Mouse (Mus musculus): ENCODE data around the gene Gm10188. TPM values are rescaled to one million over a fixed set of nuclear protein-coding genes. Genes with fewer than 3 reads are reported as not detected.
A peak's percentile ranks its signal among the peaks of the same experiment; 100 is the strongest.

Gene Gm10188
- total and polyA plus RNA-seq, 2 experiments from 2014 or later: 0.22 TPM; not detected in 1

DNA sequence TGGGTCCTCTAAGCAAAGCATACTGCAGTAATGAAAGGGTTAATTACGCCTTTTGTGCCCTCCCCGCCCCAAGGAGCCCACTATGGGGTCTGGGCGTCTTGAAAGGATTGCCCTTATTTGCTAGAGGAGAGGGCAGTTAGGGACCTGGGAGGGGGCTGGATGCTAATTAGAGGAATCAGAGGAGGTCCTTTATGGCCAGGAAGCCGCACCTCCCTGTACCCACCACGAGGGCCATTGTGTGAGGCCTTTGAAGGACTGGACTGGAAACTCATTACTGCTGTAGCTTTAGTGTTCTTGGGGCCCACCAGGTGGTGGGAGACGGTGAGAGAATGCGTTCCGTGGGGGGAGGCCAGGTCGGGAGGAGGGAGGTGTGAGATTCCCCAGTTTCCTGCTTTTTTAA, 31.9 kb downstream of the Gm10188 start:
- 4% methylated on average over 9 of the region's 9 CpGs for WGBS
- Histone ChIP-seq H3K27me3 (ENCODE audit: insufficient read depth, low read length) (no peaks in the 10 kb centered on the region), H3K4me2 (ENCODE audit: low read depth, low read length, poor library complexity, severe bottlenecking) (no peak overlapping the region), H3K9ac (replicated peaks; ENCODE audit: low read length, poor library complexity, severe bottlenecking) (0 out of 2 replicates have a peak overlapping the region, but pooled peaks have one; percentile 29), H3K36me3 (ENCODE audit: insufficient read depth, low read length) (no peaks in the 10 kb centered on the region), H3K9me3 (ENCODE audit: low read length) (no peaks in the 10 kb centered on the region), H3K4me1 (ENCODE audit: insufficient read depth, low read length) (peaks cover 47% of the 10 kb centered on the region), H3K27ac (ENCODE audit: low read depth, low read length) (0 out of 2 replicates have a peak overlapping the region, but pooled peaks have one; percentile 32), H3K4me3 (ENCODE audit: low read depth, low read length) (no peak overlapping the region)
- peak; percentile 26 for TF ChIP-seq CTCF (IDR thresholded peaks at IDR 0.05)
- no peak for DNase-seq (ENCODE audit: low spot score)
- ATAC-seq (ENCODE audit: low FRiP score): no peak

GRCm38 (mm10) chr1:132196337-132196736, 33.2 kb downstream of the Gm10188 start:
- Histone ChIP-seq H3K27me3 (ENCODE audit: insufficient read depth, low read length) (no peaks in the 10 kb centered on the region), H3K4me2 (ENCODE audit: low read depth, low read length, poor library complexity, severe bottlenecking) (peak overlapping the region; percentile 1; the same call in 1 of the 2 replicates), H3K9me3 (ENCODE audit: low read length) (no peaks in the 10 kb centered on the region), H3K4me1 (ENCODE audit: insufficient read depth, low read length) (peaks cover 41% of the 10 kb centered on the region), H3K27ac (ENCODE audit: low read depth, low read length) (no peak overlapping the region), H3K9ac (replicated peaks; ENCODE audit: low read length, poor library complexity, severe bottlenecking) (peak overlapping the region; percentile 3; the same call in 1 of the 2 replicates), H3K4me3 (ENCODE audit: low read depth, low read length) (no peak overlapping the region), H3K36me3 (ENCODE audit: insufficient read depth, low read length) (no peaks in the 10 kb centered on the region)
- WGBS: 13% methylated on average over 7 of the region's 7 CpGs
- ATAC-seq (ENCODE audit: low FRiP score) (no peak), DNase-seq (ENCODE audit: low spot score) (no peak)
- TF ChIP-seq CTCF (IDR thresholded peaks at IDR 0.05): no peak

DNA sequence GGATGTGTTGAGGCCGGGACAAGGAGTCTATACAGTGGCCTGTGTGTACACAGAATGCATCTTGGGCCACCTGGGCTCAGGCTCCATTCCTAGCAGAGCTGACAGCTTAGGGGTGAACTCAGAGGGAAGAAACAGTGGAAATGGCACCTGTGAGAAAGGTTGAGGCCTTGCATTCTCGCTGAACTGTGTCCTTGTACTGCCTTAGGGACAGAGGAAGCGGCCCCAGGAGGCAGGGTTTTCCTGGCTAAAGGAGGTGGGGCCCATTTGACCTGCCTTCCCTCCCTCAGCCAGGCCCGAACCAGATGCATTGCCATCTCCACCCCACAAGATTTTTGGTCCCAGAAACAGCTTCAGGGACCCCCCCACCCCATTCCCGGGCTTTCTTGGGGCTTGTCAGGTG, 33.9 kb downstream of the Gm10188 start:
- no peak overlapping the region for H3K9ac ChIP-seq (replicated peaks; ENCODE audit: low read length, poor library complexity, severe bottlenecking)
- DNase-seq (ENCODE audit: low spot score) (no peak), ATAC-seq (ENCODE audit: low FRiP score) (no peak)
- no peak for TF ChIP-seq CTCF (IDR thresholded peaks at IDR 0.05)
- no peaks in the 10 kb centered on the region for H3K27me3 ChIP-seq (ENCODE audit: insufficient read depth, low read length)
- H3K4me2 ChIP-seq (ENCODE audit: low read depth, low read length, poor library complexity, severe bottlenecking): no peak overlapping the region
- no peaks in the 10 kb centered on the region for H3K36me3 ChIP-seq (ENCODE audit: insufficient read depth, low read length)
- H3K4me1 ChIP-seq (ENCODE audit: insufficient read depth, low read length): peaks cover 36% of the 10 kb centered on the region
- 30% methylated on average over 5 of the region's 5 CpGs for WGBS
- no peak overlapping the region for H3K27ac ChIP-seq (ENCODE audit: low read depth, low read length)
- no peaks in the 10 kb centered on the region for H3K9me3 ChIP-seq (ENCODE audit: low read length)
- no peak overlapping the region for H3K4me3 ChIP-seq (ENCODE audit: low read depth, low read length)

DNA sequence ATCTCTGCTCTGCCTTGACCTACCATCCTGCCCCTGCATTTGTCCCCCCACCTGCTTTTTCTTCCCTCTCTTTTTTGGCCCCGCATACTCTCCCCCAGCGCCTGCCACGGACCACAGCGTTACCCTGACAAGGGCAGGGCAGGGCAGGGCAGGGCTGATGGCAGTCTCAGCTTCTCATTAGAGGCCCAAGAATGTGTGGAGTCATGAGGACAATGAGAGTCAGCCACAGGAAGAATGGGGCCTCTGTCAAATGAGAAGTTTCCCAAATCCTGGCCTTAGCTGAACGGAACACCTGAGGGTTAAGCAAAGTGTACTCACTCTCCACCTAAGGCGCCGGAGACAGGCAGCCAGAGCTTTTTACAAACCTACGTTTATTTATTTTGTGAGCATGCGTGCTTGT, 34.5 kb downstream of the Gm10188 start:
- H3K4me2 ChIP-seq (ENCODE audit: low read depth, low read length, poor library complexity, severe bottlenecking): no peak overlapping the region
- DNase-seq (ENCODE audit: low spot score) (no peak), ATAC-seq (ENCODE audit: low FRiP score) (no peak)
- peaks cover 31% of the 10 kb centered on the region for H3K4me1 ChIP-seq (ENCODE audit: insufficient read depth, low read length)
- TF ChIP-seq CTCF (IDR thresholded peaks at IDR 0.05): no peak
- H3K9ac ChIP-seq (replicated peaks; ENCODE audit: low read length, poor library complexity, severe bottlenecking): no peak overlapping the region
- H3K27ac ChIP-seq (ENCODE audit: low read depth, low read length): no peak overlapping the region
- H3K36me3 ChIP-seq (ENCODE audit: insufficient read depth, low read length): no peaks in the 10 kb centered on the region
- no peak overlapping the region for H3K4me3 ChIP-seq (ENCODE audit: low read depth, low read length)
- WGBS: 42% methylated on average over 9 of the region's 9 CpGs
- no peaks in the 10 kb centered on the region for H3K9me3 ChIP-seq (ENCODE audit: low read length)
- H3K27me3 ChIP-seq (ENCODE audit: insufficient read depth, low read length): no peaks in the 10 kb centered on the region

DNA sequence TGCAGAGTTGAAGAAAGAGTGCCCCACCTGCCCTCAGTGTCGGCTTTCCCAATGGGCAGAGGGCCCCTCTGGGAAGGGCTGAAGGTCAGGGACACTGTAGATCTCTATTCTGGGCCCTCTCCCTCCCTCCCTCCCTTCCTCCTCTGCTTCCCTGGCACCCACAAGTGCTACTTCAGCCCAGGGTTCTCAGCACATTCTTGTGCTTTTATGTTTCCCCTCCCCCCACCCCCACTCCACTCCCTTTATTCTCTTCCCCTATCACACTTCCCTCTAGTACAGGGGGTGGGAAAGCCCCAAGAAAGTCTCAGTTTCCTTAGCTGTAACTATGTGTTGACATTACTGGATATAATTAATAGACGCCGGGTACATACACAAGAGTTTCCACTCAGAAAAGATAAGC, 34.9 kb downstream of the Gm10188 start:
- H3K4me1 ChIP-seq (ENCODE audit: insufficient read depth, low read length): peaks cover 31% of the 10 kb centered on the region
- no peak for ATAC-seq (ENCODE audit: low FRiP score)
- H3K9me3 ChIP-seq (ENCODE audit: low read length): no peaks in the 10 kb centered on the region
- TF ChIP-seq CTCF (IDR thresholded peaks at IDR 0.05): no peak
- H3K27ac ChIP-seq (ENCODE audit: low read depth, low read length): no peak overlapping the region
- no peaks in the 10 kb centered on the region for H3K36me3 ChIP-seq (ENCODE audit: insufficient read depth, low read length)
- H3K27me3 ChIP-seq (ENCODE audit: insufficient read depth, low read length): no peaks in the 10 kb centered on the region
- H3K9ac ChIP-seq (replicated peaks; ENCODE audit: low read length, poor library complexity, severe bottlenecking): no peak overlapping the region
- no peak overlapping the region for H3K4me3 ChIP-seq (ENCODE audit: low read depth, low read length)
- no peak for DNase-seq (ENCODE audit: low spot score)
- WGBS: 39% methylated on average over 3 of the region's 3 CpGs
- peak overlapping the region; percentile 76; the same call in 1 of the 2 replicates for H3K4me2 ChIP-seq (ENCODE audit: low read depth, low read length, poor library complexity, severe bottlenecking)

- H3K9me3 ChIP-seq (ENCODE audit: low read length): no peaks in the 10 kb centered on the region
- peak overlapping the region; percentile 76 for H3K4me2 ChIP-seq (ENCODE audit: low read depth, low read length, poor library complexity, severe bottlenecking)
- ATAC-seq (ENCODE audit: low FRiP score) (no peak), DNase-seq (ENCODE audit: low spot score) (no peak)
- H3K27me3 ChIP-seq (ENCODE audit: insufficient read depth, low read length): no peaks in the 10 kb centered on the region
- peak overlapping the region; percentile 83; the same call in 1 of the 2 replicates for H3K4me3 ChIP-seq (ENCODE audit: low read depth, low read length)
- WGBS: 57% methylated on average over 3 of the region's 3 CpGs
- peaks cover 31% of the 10 kb centered on the region for H3K4me1 ChIP-seq (ENCODE audit: insufficient read depth, low read length)
- H3K9ac ChIP-seq (replicated peaks; ENCODE audit: low read length, poor library complexity, severe bottlenecking): no peak overlapping the region
- no peak for TF ChIP-seq CTCF (IDR thresholded peaks at IDR 0.05)
- no peaks in the 10 kb centered on the region for H3K36me3 ChIP-seq (ENCODE audit: insufficient read depth, low read length)
- H3K27ac ChIP-seq (ENCODE audit: low read depth, low read length): peak overlapping the region; percentile 99
Measured at GRCm38 (mm10) chr1:132193806-132194205, 35.8 kb downstream of the Gm10188 start.
